Mouse (Mus musculus): ENCODE measurements around the gene Pck1.

GRCm38 (mm10) chr2:173148001-173148400, 4.8 kb upstream of the Pck1 start:
- TF ChIP-seq CTCF (IDR thresholded peaks at IDR 0.05) (no peak), POLR2A (IDR thresholded peaks at IDR 0.05; ENCODE audit: insufficient read depth, low read depth, low read length) (no peak)

All from heart, adult 2 months (tissue).